8 mouse cellular contexts compared by ENCODE assay signal in the genomic region with DNA sequence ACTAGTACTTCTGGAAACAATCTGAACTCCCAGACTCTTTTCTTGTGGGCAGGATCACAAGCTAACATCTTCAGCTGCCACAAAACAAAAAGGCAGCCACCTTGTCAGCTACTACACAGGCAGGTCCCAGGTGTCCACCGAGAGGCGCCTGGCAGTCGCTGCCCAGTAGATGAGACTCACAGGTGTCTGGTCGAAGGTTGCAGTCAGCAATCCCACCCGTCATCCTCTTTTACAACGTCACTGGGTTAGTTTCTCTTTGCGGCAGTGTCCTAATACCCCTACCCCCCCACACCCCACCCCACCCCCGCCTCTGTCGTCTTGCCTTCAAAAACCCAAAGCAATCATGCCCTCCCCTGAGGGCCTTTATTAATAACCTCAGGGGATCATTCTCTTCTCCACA. TPM values are rescaled to one million over a fixed set of nuclear protein-coding genes. Genes with fewer than 3 reads are reported as not detected.
DNase-seq lines count a peak whose midpoint lies in the region; ATAC-seq and TF ChIP-seq lines count a peak whose summit lies in the region.

No protein-coding gene starts in this region.

- no peak for TF ChIP-seq CTCF in thymus, adult 2 months (IDR thresholded peaks at IDR 0.05; ENCODE audit: borderline replicate concordance, control insufficient read depth, extremely low read depth, insufficient read depth, low read length, poor library complexity)
- TF ChIP-seq CTCF in kidney, adult 2 months (conservative IDR thresholded peaks at IDR 0.05; ENCODE audit: insufficient read depth, insufficient read length, low read depth, low read length): no peak

- no peak for ATAC-seq in forebrain, embryonic 11.5 days (replicated peaks; ENCODE audit: low FRiP score)
- ATAC-seq in midbrain, embryonic 11.5 days (ENCODE audit: low FRiP score): no peak

- H3K9ac ChIP-seq in forebrain, embryonic 11.5 days (ENCODE audit: low read length): peak overlapping the region; percentile 48
- H3K9ac ChIP-seq in midbrain, embryonic 11.5 days (ENCODE audit: low read length): peak overlapping the region; percentile 70

- no peaks in the 10 kb centered on the region for H3K27me3 ChIP-seq in thymus, adult 2 months (ENCODE audit: control insufficient read depth, insufficient read depth, low read length)
- no peaks in the 10 kb centered on the region for H3K27me3 ChIP-seq in forebrain, embryonic 11.5 days (ENCODE audit: control insufficient read depth, insufficient read depth, low read length)
- H3K27me3 ChIP-seq in kidney, adult 2 months (replicated peaks; ENCODE audit: control insufficient read depth, insufficient read depth, low read length): no peaks in the 10 kb centered on the region
- no peaks in the 10 kb centered on the region for H3K27me3 ChIP-seq in midbrain, embryonic 11.5 days (ENCODE audit: control insufficient read depth, insufficient read depth, low read length)

- WGBS in thymus, adult 2 months: 12% methylated on average over 9 of the region's 9 CpGs
- WGBS in forebrain, embryonic 11.5 days: 30% methylated on average over 9 of the region's 9 CpGs
- WGBS in kidney, adult 2 months: 3% methylated on average over 9 of the region's 9 CpGs
- WGBS in midbrain, embryonic 11.5 days: 31% methylated on average over 9 of the region's 9 CpGs

- no peak for TF ChIP-seq POLR2A in thymus, adult 2 months (IDR thresholded peaks at IDR 0.05; ENCODE audit: control insufficient read depth, extremely low read depth, insufficient read depth, low read length, poor library complexity)
- TF ChIP-seq POLR2A in kidney, adult 2 months (IDR thresholded peaks at IDR 0.05; ENCODE audit: low read depth, low read length): no peak

- no peak overlapping the region; the same call in 1 of the 2 replicates for H3K27ac ChIP-seq in thymus, adult 2 months (ENCODE audit: control insufficient read depth, insufficient read depth, low read length)
- H3K27ac ChIP-seq in forebrain, embryonic 11.5 days (ENCODE audit: low read depth, low read length): no peak overlapping the region
- H3K27ac ChIP-seq in kidney, adult 2 months (ENCODE audit: insufficient read depth, low read depth, low read length): peak overlapping the region; percentile 72; the same call in 1 of the 2 replicates
- no peak overlapping the region for H3K27ac ChIP-seq in midbrain, embryonic 11.5 days (ENCODE audit: low read depth, low read length)

- peak overlapping the region; percentile 71 for H3K4me3 ChIP-seq in thymus, adult 2 months (ENCODE audit: control insufficient read depth, insufficient read depth, low read length)
- peak overlapping the region; percentile 55 for H3K4me3 ChIP-seq in forebrain, embryonic 11.5 days (ENCODE audit: low read depth, low read length)
- peak overlapping the region; percentile 67 for H3K4me3 ChIP-seq in kidney, adult 2 months (ENCODE audit: insufficient read depth, low read depth, low read length)
- H3K4me3 ChIP-seq in midbrain, embryonic 11.5 days (ENCODE audit: low read depth, low read length): peak overlapping the region; percentile 77

- H3K36me3 ChIP-seq in thymus, adult 2 months (ENCODE audit: control insufficient read depth, insufficient read depth, low read length): no peaks in the 10 kb centered on the region
- H3K36me3 ChIP-seq in forebrain, embryonic 11.5 days (ENCODE audit: control insufficient read depth, insufficient read depth, low read length): no peaks in the 10 kb centered on the region
- H3K36me3 ChIP-seq in kidney, adult 2 months (ENCODE audit: control insufficient read depth, insufficient read depth, low read length): no peaks in the 10 kb centered on the region
- H3K36me3 ChIP-seq in midbrain, embryonic 11.5 days (ENCODE audit: control insufficient read depth, insufficient read depth, low read length): no peaks in the 10 kb centered on the region

- no peaks in the 10 kb centered on the region for H3K9me3 ChIP-seq in forebrain, embryonic 11.5 days (ENCODE audit: control insufficient read depth, low read length)
- no peaks in the 10 kb centered on the region for H3K9me3 ChIP-seq in midbrain, embryonic 11.5 days (ENCODE audit: control insufficient read depth, low read length)

- peak overlapping the region; percentile 84 for H3K4me2 ChIP-seq in forebrain, embryonic 11.5 days (ENCODE audit: low read depth, low read length, severe bottlenecking)
- peak overlapping the region; percentile 66 for H3K4me2 ChIP-seq in midbrain, embryonic 11.5 days

- H3K4me1 ChIP-seq in thymus, adult 2 months (replicated peaks; ENCODE audit: control insufficient read depth, insufficient read depth, low read length): peaks cover 3% of the 10 kb centered on the region; the same call in 1 of the 2 replicates
- H3K4me1 ChIP-seq in forebrain, embryonic 11.5 days (replicated peaks; ENCODE audit: control insufficient read depth, insufficient read depth, low read length): no peaks in the 10 kb centered on the region
- no peaks in the 10 kb centered on the region; the same call in 1 of the 2 replicates for H3K4me1 ChIP-seq in kidney, adult 2 months (ENCODE audit: control insufficient read depth, insufficient read depth, low read length)
- peaks cover 4% of the 10 kb centered on the region; the same call in 1 of the 2 replicates for H3K4me1 ChIP-seq in midbrain, embryonic 11.5 days (ENCODE audit: control insufficient read depth, insufficient read depth, low read length)

- DNase-seq in thymus, adult 2 months: peak; percentile 24
- no peak for DNase-seq in thymus, postnatal 25 days
- no peak for DNase-seq in forebrain, embryonic 11.5 days (ENCODE audit: low spot score)
- peak; percentile 37 for DNase-seq in kidney, adult 2 months
- no peak for DNase-seq in midbrain, embryonic 11.5 days (ENCODE audit: low spot score, missing footprints)
- DNase-seq in embryo, embryonic 9.5 days (ENCODE audit: extremely low spot score): no peak
- DNase-seq in right cerebral cortex, postnatal 4 days: no peak
- no peak for DNase-seq in spleen, postnatal 4 days (ENCODE audit: low spot score in 2 of 2)

RNA-seq across cellular contexts. Expression of a gene that starts 0.8 kb away (rescaled TPM):
- polyA plus RNA-seq in thymus, adult 2 months (2012; rRNA removed): 3.1 and 3.7 TPM in 2 replicates
- 8.5 and 11.1 TPM in 2 replicates for polyA plus RNA-seq in forebrain, embryonic 11.5 days (2014; fragmentation: Nextera tagmentation; extraction: Ambion mirVana)
- polyA plus RNA-seq in kidney, adult 2 months (2012; rRNA removed): 6.0 and 6.9 TPM in 2 replicates
- 6.8 and 7.2 TPM in 2 replicates for polyA plus RNA-seq in midbrain, embryonic 11.5 days (2014; fragmentation: Nextera tagmentation; extraction: Ambion mirVana)

RNA-seq across cellular contexts. Expression of a gene that starts 21.7 kb away (rescaled TPM):
- 5.5 and 5.8 TPM in 2 replicates for polyA plus RNA-seq in thymus, adult 2 months (2012; rRNA removed)
- polyA plus RNA-seq in forebrain, embryonic 11.5 days (2014; fragmentation: Nextera tagmentation; extraction: Ambion mirVana): 196 and 206 TPM in 2 replicates
- polyA plus RNA-seq in kidney, adult 2 months (2012; rRNA removed): 7.2 and 12.5 TPM in 2 replicates
- polyA plus RNA-seq in midbrain, embryonic 11.5 days (2014; fragmentation: Nextera tagmentation; extraction: Ambion mirVana): 209 and 223 TPM in 2 replicates

RNA-seq across cellular contexts. Expression of a gene that starts 34.5 kb away (rescaled TPM):
- polyA plus RNA-seq in thymus, adult 2 months (2012; rRNA removed): 0.75 and 0.83 TPM in 2 replicates
- 1.9 and 2.2 TPM in 2 replicates for polyA plus RNA-seq in forebrain, embryonic 11.5 days (2014; fragmentation: Nextera tagmentation; extraction: Ambion mirVana)
- 0.06 TPM in 1 of 2 replicates, not detected in the other for polyA plus RNA-seq in kidney, adult 2 months (2012; rRNA removed)
- 2.4 TPM in 2 replicates for polyA plus RNA-seq in midbrain, embryonic 11.5 days (2014; fragmentation: Nextera tagmentation; extraction: Ambion mirVana)

RNA-seq across cellular contexts. Expression of a gene that starts 57.9 kb away (rescaled TPM):
- polyA plus RNA-seq in thymus, adult 2 months (2012; rRNA removed): 2.4 and 2.8 TPM in 2 replicates
- polyA plus RNA-seq in forebrain, embryonic 11.5 days (2014; fragmentation: Nextera tagmentation; extraction: Ambion mirVana): 19.9 and 22.2 TPM in 2 replicates
- polyA plus RNA-seq in kidney, adult 2 months (2012; rRNA removed): 11.2 and 13.6 TPM in 2 replicates
- 20.1 and 21.9 TPM in 2 replicates for polyA plus RNA-seq in midbrain, embryonic 11.5 days (2014; fragmentation: Nextera tagmentation; extraction: Ambion mirVana)

Comparison
In these comparisons a context has a peak if more than half of its experiments do, and no peak if none do; other contexts are left out.
1. DNase-seq: peak in thymus, adult 2 months (single experiment) and kidney, adult 2 months (single experiment); none in thymus, postnatal 25 days (single experiment), forebrain, embryonic 11.5 days (single experiment), midbrain, embryonic 11.5 days (single experiment), embryo, embryonic 9.5 days (single experiment), right cerebral cortex, postnatal 4 days (single experiment) and spleen, postnatal 4 days (0 of 2).
2. RNA of a gene that starts 21.7 kb away (polyA plus RNA-seq): 209 to 223 TPM in midbrain, embryonic 11.5 days and 196 to 206 TPM in forebrain, embryonic 11.5 days; 7.2 to 12.5 TPM in kidney, adult 2 months and 5.5 to 5.8 TPM in thymus, adult 2 months; every median in the first group is over 10 times any median in the second.
3. Peak in every context shown above with its lines, with median percentiles within 50 percentile points of each other: H3K4me3 ChIP-seq.